Mouse (Mus musculus) neural tube, embryonic 13.5 days (tissue): ENCODE measurements around the gene Fbxw21. TPM values are rescaled to one million over a fixed set of nuclear protein-coding genes. Genes with fewer than 3 reads are reported as not detected.
A peak's percentile ranks its signal among the peaks of the same experiment; 100 is the strongest.

Experiments
- ATAC-seq: fragments of 200-750 bp; cut with Nextera tagmentation; 2 replicates; pipeline ENCODE4 v1.8.0; 2017; ENCODE audit warnings: low read depth, mild to moderate bottlenecking, moderate TSS enrichment, moderate library complexity
- H3K27ac ChIP-seq: fragments of 300-500 bp; sonication (generic); replicated peaks from 2 replicates; pipeline ENCODE4 v1.5.1; 2015; ENCODE audit warnings: moderate library complexity, mild to moderate bottlenecking, inconsistent platforms
- H3K27me3 ChIP-seq: fragments of 300-500 bp; sonication (generic); 2 replicates; pipeline ENCODE4 v1.6.1; 2015; ENCODE audit warnings: mild to moderate bottlenecking, inconsistent platforms
- H3K36me3 ChIP-seq: fragments of 300-500 bp; sonication (generic); 2 replicates; pipeline ENCODE4 v1.6.1; 2015; ENCODE audit warnings: mild to moderate bottlenecking, inconsistent platforms
- H3K4me1 ChIP-seq: fragments of 300-500 bp; sonication (generic); replicated peaks from 2 replicates; pipeline ENCODE4 v1.6.1; 2015; ENCODE audit warnings: inconsistent platforms
- H3K4me2 ChIP-seq: fragments of 300-500 bp; sonication (generic); 2 replicates; pipeline ENCODE4 v1.6.1; 2015; ENCODE audit warnings: inconsistent platforms, mild to moderate bottlenecking, moderate library complexity
- H3K4me3 ChIP-seq: fragments of 300-500 bp; sonication (generic); 2 replicates; pipeline ENCODE4 v1.5.1; 2015; ENCODE audit warnings: mild to moderate bottlenecking, inconsistent platforms
- H3K9ac ChIP-seq: fragments of 300-500 bp; sonication (generic); 2 replicates; pipeline ENCODE4 v1.6.1; 2015; ENCODE audit warnings: moderate library complexity, mild to moderate bottlenecking, inconsistent platforms
- H3K9me3 ChIP-seq: fragments of 300-500 bp; sonication (generic); 2 replicates; pipeline ENCODE4 v1.6.1; 2016; ENCODE audit warnings: inconsistent platforms
- WGBS: fragments of 180-500 bp; shearing (Covaris S2); methylation state at CpG from one replicate; pipeline ENCODE4 v1.1.7; 2015; 5-methylcytosine and 5-hydroxymethylcytosine counted together
- polyA plus RNA-seq: library from polyadenylated mRNA; unstranded; fragments of >200 nt; fragmentation: Nextera tagmentation; extraction: Ambion mirVana; gene quantifications from 2 replicates; pipeline ENCODE4 v1.2.1, GENCODE M21; 2015

Gene Fbxw21
- polyA plus RNA-seq, 1 experiment from 2014 or later = not detected

- 16% methylated on average over 6 of the region's 6 CpGs for WGBS
- Histone ChIP-seq H3K4me2 (peak overlapping the region; percentile 97), H3K4me1 (peaks cover 70% of the 10 kb centered on the region), H3K9me3 (no peaks in the 10 kb centered on the region), H3K4me3 (peak overlapping the region; percentile 63), H3K36me3 (peaks cover 32% of the 10 kb centered on the region), H3K9ac (peak overlapping the region; percentile 95), H3K27ac (peak overlapping the region; percentile 100), H3K27me3 (no peaks in the 10 kb centered on the region)
- no peak for ATAC-seq
These were observed 64.5 kb downstream of the Fbxw21 start for GRCm38 (mm10) chr9:109097291-109097690.

DNA sequence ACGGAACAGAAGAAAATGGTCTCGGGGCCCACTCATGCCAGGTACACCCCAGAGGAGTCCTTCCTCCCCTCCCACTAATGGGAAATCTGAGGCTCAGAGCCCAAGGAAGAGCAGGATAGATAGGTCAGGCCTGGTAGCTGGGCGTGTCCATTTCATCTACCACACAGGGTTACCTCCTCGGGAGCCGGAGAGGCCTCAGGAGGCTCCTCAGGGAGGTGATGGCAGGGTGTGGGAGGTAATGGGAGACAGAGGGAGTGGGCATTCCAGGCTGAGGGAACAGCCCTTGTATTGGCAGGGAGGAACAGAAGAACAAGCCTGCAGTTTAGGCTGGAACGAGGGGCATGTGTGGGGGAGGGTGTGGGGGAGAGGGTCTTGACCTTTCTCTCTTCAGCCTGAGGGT is 65.0 kb downstream of the Fbxw21 start:
- peak overlapping the region; percentile 100 for H3K27ac ChIP-seq
- H3K9me3 ChIP-seq = no peaks in the 10 kb centered on the region
- ATAC-seq = no peak
- H3K36me3 ChIP-seq = peaks cover 31% of the 10 kb centered on the region
- H3K9ac ChIP-seq = peak overlapping the region; percentile 95
- peak overlapping the region; percentile 97 for H3K4me2 ChIP-seq
- peak overlapping the region; percentile 63 for H3K4me3 ChIP-seq
- H3K4me1 ChIP-seq = peaks cover 66% of the 10 kb centered on the region
- no peaks in the 10 kb centered on the region for H3K27me3 ChIP-seq
- WGBS = 12% methylated on average over 6 of the region's 6 CpGs

GRCm38 (mm10) chr9:109096251-109096661 is 65.6 kb downstream of the Fbxw21 start:
- 5% methylated on average over 9 of the region's 9 CpGs for WGBS
- no peak for ATAC-seq
- Histone ChIP-seq H3K36me3 (peaks cover 33% of the 10 kb centered on the region), H3K27ac (peak overlapping the region; percentile 100), H3K27me3 (no peaks in the 10 kb centered on the region), H3K4me1 (peaks cover 62% of the 10 kb centered on the region), H3K9me3 (no peaks in the 10 kb centered on the region), H3K4me2 (peak overlapping the region; percentile 97), H3K9ac (peak overlapping the region; percentile 95), H3K4me3 (peak overlapping the region; percentile 63)

- H3K9me3 ChIP-seq = no peaks in the 10 kb centered on the region
- WGBS = under 1% methylated on average over 98 of the region's 102 CpGs
- H3K36me3 ChIP-seq = peaks cover 34% of the 10 kb centered on the region
- peaks cover 54% of the 10 kb centered on the region for H3K4me1 ChIP-seq
- peak within 1 kb of the TSS; percentile 97 for H3K4me2 ChIP-seq
- H3K27me3 ChIP-seq = no peaks in the 10 kb centered on the region
- H3K4me3 ChIP-seq = peak within 1 kb of the TSS; percentile 63
- H3K9ac ChIP-seq = peak within 1 kb of the TSS; percentile 95
- H3K27ac ChIP-seq = peak within 1 kb of the TSS; percentile 100
- peak; percentile 69 for ATAC-seq
These were observed 66.5 kb downstream of the Fbxw21 start, which contains the start of gene Plxnb1 for GRCm38 (mm10) chr9:109095137-109095982. Gene Plxnb1, plus strand, starts transcription at chr9:109095389.

DNA sequence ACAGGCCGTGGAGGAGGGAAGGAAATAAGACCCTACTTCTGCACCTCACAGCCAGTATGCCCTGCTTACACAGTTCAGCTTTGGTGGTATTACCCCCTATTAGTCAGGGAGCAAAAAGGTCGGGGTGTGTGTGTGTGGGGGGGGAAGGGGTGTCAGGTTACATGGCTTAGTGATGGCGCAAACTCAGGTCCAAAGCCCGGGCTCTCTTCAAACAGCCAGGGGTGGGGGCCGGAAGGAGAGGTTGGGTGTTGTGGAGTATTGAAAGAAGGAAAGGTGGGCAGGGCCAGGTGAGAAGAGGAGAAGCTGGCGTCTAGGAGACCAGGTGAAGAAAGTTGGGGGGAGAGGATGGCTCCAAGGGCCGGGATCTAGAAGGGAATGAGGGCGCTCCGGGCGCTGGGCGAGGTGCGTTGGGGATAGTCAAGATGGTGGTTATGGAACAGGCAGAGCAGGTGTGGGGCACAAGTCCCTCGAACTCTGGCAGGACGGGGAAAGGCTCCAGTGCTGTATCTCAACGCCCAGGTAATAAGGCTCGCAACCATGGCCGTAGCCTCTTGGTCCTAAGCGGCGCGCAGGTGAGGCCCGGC is 67.2 kb downstream of the Fbxw21 start:
- WGBS = 1% methylated on average over 21 of the region's 21 CpGs

DNA sequence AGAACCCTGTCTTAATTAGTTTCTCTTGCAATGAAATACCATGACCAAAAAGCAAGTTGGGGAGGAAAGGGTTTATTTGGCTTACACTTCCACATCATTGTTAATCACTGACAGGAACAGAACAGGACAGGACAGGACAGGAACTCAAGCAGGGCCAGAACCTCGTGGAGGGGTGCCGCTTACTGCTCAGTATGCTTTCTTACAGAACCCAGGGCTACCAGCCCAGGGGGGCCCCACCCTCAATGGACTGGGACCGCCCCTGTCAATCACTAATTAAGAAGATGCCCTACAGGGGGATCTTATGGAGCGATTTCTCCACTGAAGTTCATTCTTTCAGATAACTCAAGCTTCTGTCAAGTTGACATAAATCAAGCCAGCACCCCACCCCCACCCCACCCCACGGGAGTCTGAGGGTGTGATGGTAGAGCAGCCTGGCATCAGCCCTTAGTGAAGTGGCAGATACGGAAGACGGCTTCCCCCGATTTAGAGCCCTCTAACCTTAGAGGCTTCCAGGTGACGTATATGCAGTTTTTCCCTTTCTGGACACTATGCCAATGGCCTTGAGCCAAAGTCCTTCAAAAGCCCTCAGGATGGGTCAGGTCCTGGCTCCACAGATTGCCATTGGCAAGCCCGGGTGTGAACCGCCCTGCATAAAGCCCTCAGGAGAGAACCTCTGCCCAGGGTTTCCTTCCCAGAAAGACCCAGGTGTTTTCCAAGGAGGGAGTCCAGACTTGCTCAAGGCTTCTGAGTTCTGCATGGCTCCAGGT is 67.9 kb downstream of the Fbxw21 start:
- 13% methylated on average over 11 of the region's 11 CpGs for WGBS
- peak overlapping the region; percentile 97 for H3K4me2 ChIP-seq
- peaks cover 35% of the 10 kb centered on the region for H3K36me3 ChIP-seq
- peak overlapping the region; percentile 100 for H3K27ac ChIP-seq
- H3K9ac ChIP-seq = peak overlapping the region; percentile 95
- no peak for ATAC-seq
- peak overlapping the region; percentile 63 for H3K4me3 ChIP-seq
- H3K27me3 ChIP-seq = no peaks in the 10 kb centered on the region
- H3K9me3 ChIP-seq = no peaks in the 10 kb centered on the region
- peaks cover 40% of the 10 kb centered on the region for H3K4me1 ChIP-seq

More for the DNA sequence above, 67.2 kb downstream of the Fbxw21 start:
- Histone ChIP-seq H3K4me1 (peaks cover 47% of the 10 kb centered on the region), H3K4me2 (peak overlapping the region; percentile 97), H3K36me3 (peaks cover 34% of the 10 kb centered on the region), H3K9ac (peak overlapping the region; percentile 95), H3K27me3 (no peaks in the 10 kb centered on the region), H3K9me3 (no peaks in the 10 kb centered on the region), H3K4me3 (peak overlapping the region; percentile 63), H3K27ac (peak overlapping the region; percentile 100)
- ATAC-seq = no peak; the same call in 1 of the 2 replicates

- peaks cover 34% of the 10 kb centered on the region for H3K4me1 ChIP-seq
- H3K27me3 ChIP-seq = no peaks in the 10 kb centered on the region
- peak overlapping the region; percentile 28; the same call in 1 of the 2 replicates for H3K27ac ChIP-seq
- ATAC-seq = no peak
- H3K4me3 ChIP-seq = no peak overlapping the region
- 46% methylated on average over 6 of the region's 6 CpGs for WGBS
- no peak overlapping the region for H3K4me2 ChIP-seq
- no peaks in the 10 kb centered on the region for H3K9me3 ChIP-seq
- H3K36me3 ChIP-seq = peaks cover 35% of the 10 kb centered on the region
- H3K9ac ChIP-seq = no peak overlapping the region
These were observed 69.0 kb downstream of the Fbxw21 start for GRCm38 (mm10) chr9:109092799-109093198.

DNA sequence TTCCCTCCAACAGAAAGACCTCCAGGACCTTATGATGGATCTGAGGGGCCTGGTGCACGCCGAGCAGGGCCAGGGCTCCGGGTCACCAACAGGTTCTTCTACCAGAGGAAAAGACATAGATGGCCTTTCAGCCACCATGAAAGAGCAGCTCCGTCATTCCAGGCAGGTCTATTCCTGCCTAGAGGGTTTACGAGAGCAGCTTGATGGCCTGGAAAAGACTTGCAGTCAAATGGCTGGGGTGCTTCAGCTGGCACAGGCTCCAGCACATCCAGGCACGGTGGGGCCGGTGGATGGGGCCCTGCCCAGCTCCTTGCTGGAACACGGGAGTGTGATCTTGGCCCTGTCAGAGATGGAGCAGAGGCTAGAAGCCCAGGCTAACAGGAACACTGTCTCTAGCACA is 70.0 kb downstream of the Fbxw21 start:
- Histone ChIP-seq H3K4me1 (peaks cover 29% of the 10 kb centered on the region), H3K4me3 (no peak overlapping the region), H3K9me3 (no peaks in the 10 kb centered on the region), H3K27me3 (no peaks in the 10 kb centered on the region), H3K36me3 (peaks cover 35% of the 10 kb centered on the region), H3K9ac (no peak overlapping the region), H3K4me2 (no peak overlapping the region), H3K27ac (no peak overlapping the region)
- WGBS = 90% methylated on average over 8 of the region's 8 CpGs
- ATAC-seq = no peak

GRCm38 (mm10) chr9:109090446-109090845 is 71.4 kb downstream of the Fbxw21 start:
- Histone ChIP-seq H3K4me3 (no peak overlapping the region), H3K9me3 (no peaks in the 10 kb centered on the region), H3K27me3 (no peaks in the 10 kb centered on the region), H3K9ac (no peak overlapping the region), H3K27ac (no peak overlapping the region), H3K4me1 (peaks cover 23% of the 10 kb centered on the region), H3K36me3 (peaks cover 35% of the 10 kb centered on the region), H3K4me2 (no peak overlapping the region)
- WGBS = 66% methylated on average over 15 of the region's 15 CpGs
- no peak for ATAC-seq
